Mouse (Mus musculus) neutrophil, adult 5-6 weeks (primary cell): Measurements from ENCODE around the gene Csde1. TPM values are rescaled to one million over a fixed set of nuclear protein-coding genes. Genes with fewer than 3 reads are reported as not detected.

Experiments
- total RNA-seq: library from RNA; stranded (forward); fragments of 200-1000 nt; gene quantifications from 2 replicates; pipeline ENCODE4 v1.2.3, GENCODE M21; 2017

Csde1 gene
- total RNA-seq, 1 experiment from 2014 or later = 607 TPM

Other genes starting within 250 kb of the Csde1 start
- gene Tshb, start 237.7 kb upstream of the Csde1 start, total RNA-seq = 0.47 and 0.74 TPM in 2 replicates
- gene Sycp1, start 84.3 kb upstream of the Csde1 start, total RNA-seq = not detected in 2 replicates
- gene Nr1h5, start 56.3 kb upstream of the Csde1 start, total RNA-seq = not detected in 2 replicates
- 85.5 and 92.5 TPM in 2 replicates for gene Sike1, start 24.7 kb upstream of the Csde1 start, total RNA-seq
- 61.6 and 73.1 TPM in 2 replicates for gene Nras, start 37.9 kb downstream of the Csde1 start, total RNA-seq
- gene Ampd1, start 53.6 kb downstream of the Csde1 start, total RNA-seq = 0.23 and 1.6 TPM in 2 replicates
- gene Dennd2c, start 82.2 kb downstream of the Csde1 start, total RNA-seq = 0.61 and 0.81 TPM in 2 replicates
- gene Bcas2, start 151.2 kb downstream of the Csde1 start, total RNA-seq = 75.9 and 94.6 TPM in 2 replicates